ENCODE assay signal across 9 mouse cellular contexts in the genomic region with DNA sequence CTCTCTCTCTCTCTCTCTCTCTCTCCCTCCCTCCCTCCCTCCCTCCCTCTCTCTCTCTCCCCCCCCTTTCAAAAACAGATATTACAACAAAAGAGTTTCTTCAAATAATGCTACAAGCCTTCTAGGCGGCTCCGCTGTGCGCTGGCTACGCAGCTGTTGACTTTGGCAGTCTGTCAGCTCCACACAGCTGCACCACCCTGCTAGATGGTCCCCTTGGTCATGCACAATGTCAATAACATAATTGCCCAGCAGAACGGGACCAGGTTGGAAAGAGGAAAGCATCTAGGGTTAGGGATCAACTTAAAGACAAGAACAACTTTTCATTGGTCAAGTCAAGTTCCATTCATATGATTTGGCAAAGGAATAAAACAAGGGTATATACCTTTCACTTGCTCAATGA.
DNase-seq lines count a peak whose midpoint lies in the region; ATAC-seq and TF ChIP-seq lines count a peak whose summit lies in the region.
"Had no signal": no experiment of that assay in that cellular context is flagged by ENCODE, and none has a peak within 500 bp of the region (broad histone marks: within the 10 kb centered on the region; RNA-seq: fewer than 3 reads in every experiment).

No protein-coding gene starts in this region.

- no peak overlapping the region for H3K9ac ChIP-seq in embryonic facial prominence, embryonic 11.5 days (replicated peaks; ENCODE audit: low read length)
- H3K9ac ChIP-seq in heart, postnatal 0 days (replicated peaks; ENCODE audit: low read depth, low read length), result no peak overlapping the region
- peak overlapping the region; percentile 71; the same call in 1 of the 2 replicates for H3K9ac ChIP-seq in midbrain, embryonic 12.5 days (replicated peaks)
- no peak overlapping the region for H3K9ac ChIP-seq in liver, postnatal 0 days (replicated peaks)
- H3K9ac ChIP-seq: liver, embryonic 14.5 days had no signal

- ATAC-seq in embryonic facial prominence, embryonic 11.5 days (replicated peaks; ENCODE audit: insufficient number of reproducible peaks, low FRiP score, low TSS enrichment, low read depth), result peak; percentile 75
- ATAC-seq in heart, postnatal 0 days (ENCODE audit: insufficient read depth, low read depth), result no peak; the same call in 1 of the 2 replicates
- ATAC-seq in midbrain, embryonic 12.5 days (ENCODE audit: low FRiP score, low read depth), result peak; percentile 55
- ATAC-seq in liver, postnatal 0 days, result no peak
- no peak for ATAC-seq in erythroid progenitor cell, adult 5-6 weeks (replicated peaks; ENCODE audit: low FRiP score, poor library complexity, severe bottlenecking)

- no peaks in the 10 kb centered on the region for H3K36me3 ChIP-seq in embryonic facial prominence, embryonic 11.5 days (replicated peaks; ENCODE audit: control insufficient read depth, insufficient read depth, low read depth, low read length)
- no peaks in the 10 kb centered on the region for H3K36me3 ChIP-seq in heart, postnatal 0 days (replicated peaks; ENCODE audit: control insufficient read depth, insufficient read depth, low read length)
- no peaks in the 10 kb centered on the region for H3K36me3 ChIP-seq in midbrain, embryonic 12.5 days
- no peaks in the 10 kb centered on the region for H3K36me3 ChIP-seq in liver, postnatal 0 days (replicated peaks; ENCODE audit: insufficient read depth, low read length)

- H3K4me1 ChIP-seq in embryonic facial prominence, embryonic 11.5 days (ENCODE audit: control insufficient read depth, insufficient read depth, low read length), result no peaks in the 10 kb centered on the region; the same call in 1 of the 2 replicates
- peaks cover 5% of the 10 kb centered on the region; the same call in 1 of the 2 replicates for H3K4me1 ChIP-seq in heart, postnatal 0 days (ENCODE audit: control insufficient read depth, insufficient read depth)
- H3K4me1 ChIP-seq in midbrain, embryonic 12.5 days, result peaks cover 12% of the 10 kb centered on the region
- H3K4me1 ChIP-seq in liver, postnatal 0 days (ENCODE audit: insufficient read depth), result 0 out of 2 replicates have a peak, but pooled peaks cover 3% of the 10 kb centered on the region

- intact Hi-C loops in heart, postnatal 36 days (cut with DNase I), result loop anchor here (5.0 to 10.0 kb wide), 2 partner anchors 50 to 288 kb away; no protein-coding TSS in a partner anchor

- H3K9me3 ChIP-seq in embryonic facial prominence, embryonic 11.5 days (replicated peaks; ENCODE audit: control insufficient read depth, low read length), result no peaks in the 10 kb centered on the region
- H3K9me3 ChIP-seq in heart, postnatal 0 days (replicated peaks; ENCODE audit: control insufficient read depth, low read length), result no peaks in the 10 kb centered on the region
- no peaks in the 10 kb centered on the region for H3K9me3 ChIP-seq in midbrain, embryonic 12.5 days
- H3K9me3 ChIP-seq in liver, postnatal 0 days (ENCODE audit: low read length), result no peaks in the 10 kb centered on the region

- H3K27ac ChIP-seq in embryonic facial prominence, embryonic 11.5 days (replicated peaks; ENCODE audit: low read depth, low read length), result no peak overlapping the region
- H3K27ac ChIP-seq in heart, postnatal 0 days (ENCODE audit: low read depth), result no peak overlapping the region
- H3K27ac ChIP-seq in midbrain, embryonic 12.5 days (replicated peaks), result no peak overlapping the region; the same call in 1 of the 2 replicates
- no peak overlapping the region for H3K27ac ChIP-seq in liver, postnatal 0 days (ENCODE audit: low read depth)
- H3K27ac ChIP-seq: liver, embryonic 14.5 days had no signal

- H3K27me3 ChIP-seq in embryonic facial prominence, embryonic 11.5 days (ENCODE audit: control insufficient read depth, insufficient read depth, low read length), result no peaks in the 10 kb centered on the region; the same call in 1 of the 2 replicates
- no peaks in the 10 kb centered on the region for H3K27me3 ChIP-seq in heart, postnatal 0 days (ENCODE audit: control insufficient read depth, insufficient read depth, low read length)
- H3K27me3 ChIP-seq in midbrain, embryonic 12.5 days, result 0 out of 2 replicates have a peak, but pooled peaks cover 8% of the 10 kb centered on the region
- 0 out of 2 replicates have a peak, but pooled peaks cover 6% of the 10 kb centered on the region for H3K27me3 ChIP-seq in liver, postnatal 0 days (ENCODE audit: insufficient read depth, low read length)

- TF ChIP-seq EP300 in heart, postnatal 0 days (IDR thresholded peaks at IDR 0.05; ENCODE audit: low read depth), result no peak
- TF ChIP-seq EP300 in liver, postnatal 0 days (IDR thresholded peaks at IDR 0.05; ENCODE audit: low read depth), result no peak

- 9% methylated on average over 5 of the region's 5 CpGs for WGBS in embryonic facial prominence, embryonic 11.5 days
- 2% methylated on average over 5 of the region's 5 CpGs for WGBS in heart, postnatal 0 days
- 4% methylated on average over 5 of the region's 5 CpGs for WGBS in midbrain, embryonic 12.5 days
- WGBS in liver, postnatal 0 days (ENCODE audit: insufficient replicate concordance), result 15% methylated on average over 5 of the region's 5 CpGs

- TF ChIP-seq CTCF in heart, postnatal 0 days (IDR thresholded peaks at IDR 0.05; ENCODE audit: low read depth), result no peak
- no peak for TF ChIP-seq CTCF in liver, postnatal 0 days (IDR thresholded peaks at IDR 0.05; ENCODE audit: low read depth)

- H3K4me2 ChIP-seq in embryonic facial prominence, embryonic 11.5 days (ENCODE audit: low read depth, low read length), result no peak overlapping the region; the same call in 1 of the 2 replicates
- peak overlapping the region; percentile 85 for H3K4me2 ChIP-seq in heart, postnatal 0 days (ENCODE audit: low read depth, low read length)
- H3K4me2 ChIP-seq in midbrain, embryonic 12.5 days (replicated peaks), result peak overlapping the region; percentile 95
- H3K4me2 ChIP-seq in liver, postnatal 0 days (ENCODE audit: low read depth, low read length), result no peak overlapping the region

- DNase-seq in heart, adult 11 months, result peak; percentile 86
- DNase-seq in heart, postnatal 36 days, result no peak
- DNase-seq in embryonic facial prominence, embryonic 11.5 days (ENCODE audit: low spot score), result no peak
- DNase-seq in heart, postnatal 0 days (ENCODE audit: low spot score), result no peak
- DNase-seq in liver, postnatal 0 days, result no peak
- DNase-seq in right cerebral cortex, postnatal 14 days, result no peak

- H3K4me3 ChIP-seq in embryonic facial prominence, embryonic 11.5 days (ENCODE audit: low read depth, low read length), result no peak overlapping the region; the same call in 1 of the 2 replicates
- peak overlapping the region; percentile 73 for H3K4me3 ChIP-seq in heart, postnatal 0 days (ENCODE audit: low read depth, low read length)
- H3K4me3 ChIP-seq in midbrain, embryonic 12.5 days, result peak overlapping the region; percentile 55
- H3K4me3 ChIP-seq in liver, postnatal 0 days (ENCODE audit: low read depth, low read length), result no peak overlapping the region

Comparison
In these comparisons a context has a peak if more than half of its experiments do, and no peak if none do; other contexts are left out.
1. ATAC-seq: peak in embryonic facial prominence, embryonic 11.5 days (single experiment) and midbrain, embryonic 12.5 days (single experiment); none in heart, postnatal 0 days (single experiment), liver, postnatal 0 days (single experiment) and erythroid progenitor cell, adult 5-6 weeks (single experiment).
2. H3K4me2 ChIP-seq: peak in heart, postnatal 0 days (single experiment) and midbrain, embryonic 12.5 days (single experiment); none in embryonic facial prominence, embryonic 11.5 days (single experiment) and liver, postnatal 0 days (single experiment).
3. H3K4me3 ChIP-seq: peak in heart, postnatal 0 days (single experiment) and midbrain, embryonic 12.5 days (single experiment); none in embryonic facial prominence, embryonic 11.5 days (single experiment) and liver, postnatal 0 days (single experiment).